Mouse (Mus musculus): ENCODE measurements at regions not wholly inside any gene's neighbourhood (a gene's known extent, or its start where the extent isn't known, plus 50 kb on each side); places are given as distances from the start of the nearest gene placed in this dataset.
"Not testable (repeated sequence)": the region's sequence is repeated elsewhere in the genome, so short reads cannot be mapped to it uniquely, and the experiment has no call there.

GRCm38 (mm10) chr17:62287127-62287526, 594.0 kb downstream of the Efna5 start:
- no peak for DNase-seq (ENCODE audit: low spot score)

- no peak for DNase-seq (ENCODE audit: low spot score)
These were observed 594.7 kb downstream of the Efna5 start for GRCm38 (mm10) chr17:62286086-62287080.

GRCm38 (mm10) chr17:62280201-62280600, 600.9 kb downstream of the Efna5 start:
- DNase-seq (ENCODE audit: low spot score): no peak

GRCm38 (mm10) chr17:62271399-62271798, 609.7 kb downstream of the Efna5 start:
- DNase-seq (ENCODE audit: low spot score): no peak

- DNase-seq (ENCODE audit: low spot score): no peak
These were observed 611.8 kb downstream of the Efna5 start for GRCm38 (mm10) chr17:62269279-62269678.

GRCm38 (mm10) chr17:62253448-62253847, 627.7 kb downstream of the Efna5 start:
- DNase-seq (ENCODE audit: low spot score): no peak

GRCm38 (mm10) chr17:62248011-62248410, 633.1 kb downstream of the Efna5 start:
- no peak for DNase-seq (ENCODE audit: low spot score)

- DNase-seq (ENCODE audit: low spot score): no peak
These were observed 634.5 kb downstream of the Efna5 start for GRCm38 (mm10) chr17:62246650-62247049.

- DNase-seq (ENCODE audit: low spot score): no peak
These were observed 650.2 kb downstream of the Efna5 start for GRCm38 (mm10) chr17:62230939-62231338.

GRCm38 (mm10) chr17:62210441-62211025, 670.6 kb downstream of the Efna5 start:
- DNase-seq (ENCODE audit: low spot score): no peak

GRCm38 (mm10) chr17:62202658-62203057, 678.5 kb downstream of the Efna5 start:
- DNase-seq (ENCODE audit: low spot score): no peak

- no peak for DNase-seq (ENCODE audit: low spot score)
These were observed 680.6 kb downstream of the Efna5 start for GRCm38 (mm10) chr17:62200491-62200890.

- no peak for DNase-seq (ENCODE audit: low spot score)
These were observed 681.6 kb downstream of the Efna5 start for GRCm38 (mm10) chr17:62199559-62199958.

GRCm38 (mm10) chr17:62178612-62179210, 702.4 kb downstream of the Efna5 start:
- DNase-seq (ENCODE audit: low spot score): no peak

GRCm38 (mm10) chr17:62176336-62176735, 704.8 kb downstream of the Efna5 start:
- DNase-seq (ENCODE audit: low spot score): no peak

- DNase-seq (ENCODE audit: low spot score): no peak
These were observed 708.8 kb downstream of the Efna5 start for GRCm38 (mm10) chr17:62172305-62172704.

GRCm38 (mm10) chr17:62171532-62171931, 709.6 kb downstream of the Efna5 start:
- no peak for DNase-seq (ENCODE audit: low spot score)

GRCm38 (mm10) chr17:62161457-62161856, 719.7 kb downstream of the Efna5 start:
- no peak for DNase-seq (ENCODE audit: low spot score)

- DNase-seq (ENCODE audit: low spot score): no peak
These were observed 720.8 kb downstream of the Efna5 start for GRCm38 (mm10) chr17:62160301-62160700.

GRCm38 (mm10) chr17:62135050-62135449, 746.1 kb downstream of the Efna5 start:
- no peak for DNase-seq (ENCODE audit: low spot score)

GRCm38 (mm10) chr17:62111703-62112102, 769.4 kb downstream of the Efna5 start:
- not testable (repeated sequence) for DNase-seq (ENCODE audit: low spot score)

GRCm38 (mm10) chr17:62109052-62109451, 772.1 kb downstream of the Efna5 start:
- DNase-seq (ENCODE audit: low spot score): no peak

- no peak for DNase-seq (ENCODE audit: low spot score)
These were observed 797.8 kb downstream of the Efna5 start for GRCm38 (mm10) chr17:62083281-62083680.
